Mouse (Mus musculus) c-Kit-positive CD71-positive TER-119-negative erythroid progenitor cells, embryonic 14.5 days (primary cell): ENCODE measurements around the gene Slc25a26.

Experiments
- DNase-seq: peaks from one replicate; pipeline ENCODE4 v3.0.0-alpha.2; 2013; ENCODE audit warnings: low read depth

Gene Slc25a26

DNA sequence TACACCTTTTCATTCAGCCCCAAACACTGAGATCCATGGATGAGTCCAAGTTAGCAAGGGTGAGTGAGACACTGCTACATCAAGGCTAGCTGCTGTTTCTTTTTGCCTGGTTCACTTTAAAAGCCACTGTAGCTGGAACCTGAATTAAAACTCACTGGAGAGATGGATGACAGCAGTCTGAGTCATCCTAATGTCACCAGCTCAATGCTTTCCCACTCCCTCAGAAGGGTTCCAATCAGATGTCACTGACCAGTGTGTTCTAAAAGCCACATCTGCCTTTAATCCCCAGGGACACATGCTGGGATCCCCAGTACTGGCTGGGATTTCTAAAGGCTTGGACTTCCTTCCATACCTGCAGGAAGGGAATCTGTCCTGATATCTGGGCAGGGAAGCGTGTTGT is 141.9 kb downstream of the Slc25a26 start:
- DNase-seq: no peak

DNA sequence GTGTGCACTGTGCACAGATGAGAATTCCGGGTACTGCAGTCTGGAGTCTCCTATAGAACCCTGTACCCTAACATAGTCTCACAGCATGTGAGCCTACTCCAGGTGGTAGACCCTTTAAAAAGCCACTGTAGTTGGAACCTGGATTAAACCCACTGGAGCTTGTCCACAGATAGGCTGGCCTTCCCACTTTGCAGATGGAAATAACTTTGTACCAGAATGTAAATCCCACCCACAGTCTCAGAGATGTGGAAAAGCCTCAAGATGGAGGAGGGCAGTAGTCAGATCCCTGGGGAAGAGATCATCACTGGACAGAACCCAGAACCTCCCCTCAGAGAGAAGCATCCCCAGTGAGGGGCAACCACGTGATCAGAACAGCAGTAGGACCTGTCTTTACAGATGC is 143.9 kb downstream of the Slc25a26 start:
- no peak for DNase-seq

DNA sequence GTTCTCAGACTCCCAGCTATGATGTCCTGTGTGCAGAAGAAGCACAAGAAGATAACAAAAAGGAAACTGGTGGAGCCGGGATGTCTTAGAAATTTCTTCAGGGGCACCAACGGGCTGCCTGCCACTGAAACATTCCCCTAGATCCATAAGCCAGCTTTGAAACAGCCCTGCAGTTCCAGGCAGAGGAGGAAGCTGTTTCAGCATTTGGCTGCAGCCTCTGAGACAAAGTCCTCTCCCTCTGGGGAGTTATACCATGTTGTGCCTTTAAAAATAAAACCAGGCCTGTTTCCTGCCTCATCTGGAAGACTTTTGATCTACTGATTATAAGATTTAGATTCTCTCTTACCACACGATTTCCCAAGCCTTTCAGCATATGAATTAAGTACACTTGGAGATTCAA is 144.5 kb downstream of the Slc25a26 start:
- DNase-seq: no peak

DNA sequence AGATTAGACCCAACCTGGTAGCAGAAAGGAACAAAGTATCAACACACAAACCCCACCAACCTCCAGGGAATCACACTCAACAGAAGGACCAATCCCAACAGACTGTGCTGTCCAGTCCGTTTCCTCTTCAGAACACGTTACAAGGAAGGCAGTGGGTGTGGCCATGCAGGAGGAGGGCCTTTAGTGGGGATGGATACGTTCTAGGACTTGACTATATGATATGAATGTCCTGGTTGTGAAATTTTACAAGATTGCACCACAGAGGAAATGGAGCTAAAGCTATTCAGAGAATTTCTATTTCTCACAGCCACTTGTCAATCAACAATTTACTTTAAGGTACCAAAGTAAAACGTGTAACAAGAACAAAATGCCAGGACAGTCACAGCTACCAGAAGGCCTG is 145.6 kb downstream of the Slc25a26 start:
- DNase-seq: no peak

GRCm38 (mm10) chr6:94646274-94646863 is 146.2 kb downstream of the Slc25a26 start:
- DNase-seq: no peak

DNA sequence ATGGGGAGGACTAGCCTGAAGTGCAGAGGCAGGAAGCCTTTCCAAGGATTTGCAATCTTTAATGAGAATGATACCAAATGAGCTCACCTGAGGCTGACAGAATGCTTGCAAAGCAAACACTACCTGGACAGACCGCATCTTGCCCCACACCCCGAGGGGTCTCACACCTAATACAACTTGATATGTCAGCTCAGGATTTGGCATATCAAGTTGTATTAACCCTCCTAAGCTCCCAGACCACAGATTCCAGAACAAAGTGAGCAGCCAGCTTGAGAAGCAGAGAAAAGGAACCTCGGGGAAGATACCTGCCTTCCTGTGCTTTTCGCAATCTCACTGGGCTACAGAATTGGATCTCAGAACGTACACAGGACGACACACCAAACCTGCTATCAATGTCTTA is 146.8 kb downstream of the Slc25a26 start:
- DNase-seq: no peak

DNA sequence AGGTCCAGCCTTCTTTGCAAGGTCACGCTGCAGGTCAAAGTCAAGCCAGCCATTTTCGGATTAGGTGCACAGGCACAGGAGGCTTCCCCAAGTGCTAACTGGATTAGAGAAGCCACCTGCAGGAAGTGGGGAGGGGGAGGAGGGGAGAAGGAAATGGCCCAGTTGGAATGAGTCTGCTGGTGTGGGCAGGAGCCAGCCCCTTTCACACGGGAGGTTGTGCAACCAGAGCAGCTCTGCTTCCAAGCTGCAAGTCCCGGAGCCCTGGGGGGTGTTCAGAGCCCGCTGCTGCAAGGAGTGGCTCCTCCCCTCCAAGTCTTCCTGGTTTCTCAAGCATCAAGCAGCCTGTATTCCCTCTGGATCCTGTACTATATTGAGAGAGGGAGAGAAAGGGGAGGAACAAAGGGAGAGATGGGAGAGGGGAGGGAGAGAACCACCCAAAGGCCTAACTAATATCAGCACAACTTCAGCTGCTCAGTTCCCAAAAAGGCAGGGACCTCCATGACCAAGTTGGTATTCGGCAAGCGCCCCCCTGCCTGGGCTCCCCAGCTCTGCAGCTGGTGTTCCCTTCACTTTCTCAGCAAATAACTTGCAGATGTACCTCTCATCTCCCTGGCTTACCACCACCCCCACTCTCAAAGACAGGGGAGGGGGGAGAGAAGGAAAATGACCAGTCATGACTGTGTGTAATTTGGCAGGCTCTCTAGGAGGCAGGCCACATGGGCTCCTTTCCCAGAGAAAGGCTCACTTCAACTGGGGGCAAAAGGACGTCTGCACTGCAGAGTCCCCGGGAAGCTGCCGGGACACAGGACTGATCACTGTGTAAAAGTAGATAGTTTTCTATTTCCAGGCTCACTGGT is 147.7 kb downstream of the Slc25a26 start:
- no peak for DNase-seq

DNA sequence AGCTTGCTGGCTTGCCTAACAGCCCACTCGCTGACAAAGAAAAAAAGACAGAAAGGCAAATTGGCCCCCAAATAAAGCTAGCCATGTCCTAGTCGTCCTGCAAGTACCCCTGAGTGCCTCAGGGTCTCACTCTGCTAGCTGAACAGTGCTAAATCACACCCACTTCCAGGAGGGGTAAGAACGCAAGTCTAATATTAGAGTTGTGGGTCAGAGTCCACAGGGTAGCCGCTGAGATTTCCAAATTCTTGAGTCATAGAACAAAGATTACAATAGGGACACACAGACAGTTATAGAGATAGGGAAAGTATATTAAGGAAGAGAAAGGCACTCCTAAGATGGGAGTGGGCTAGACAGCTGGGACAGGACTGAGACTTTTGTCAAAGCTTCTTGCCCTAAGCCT is 148.4 kb downstream of the Slc25a26 start:
- no peak for DNase-seq

DNA sequence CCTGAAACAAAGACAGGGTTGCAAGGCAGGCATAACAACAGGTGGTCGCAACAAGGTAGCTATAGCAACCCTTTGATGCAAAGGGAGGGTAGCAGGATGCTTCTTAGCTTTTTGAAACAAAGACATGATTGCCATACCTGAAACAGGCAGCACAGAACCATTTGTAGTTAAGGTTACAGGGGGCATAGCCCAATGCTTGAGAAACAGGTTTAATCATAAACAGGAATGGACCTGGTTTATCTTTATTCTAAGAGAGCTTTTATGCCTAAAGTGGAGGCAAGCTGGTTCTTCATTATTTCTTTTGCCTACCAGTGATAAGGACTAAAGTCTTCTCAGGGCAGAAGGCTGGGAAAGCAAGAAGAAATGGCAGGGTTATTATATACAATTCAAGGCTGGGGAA is 149.5 kb downstream of the Slc25a26 start:
- DNase-seq: no peak

DNA sequence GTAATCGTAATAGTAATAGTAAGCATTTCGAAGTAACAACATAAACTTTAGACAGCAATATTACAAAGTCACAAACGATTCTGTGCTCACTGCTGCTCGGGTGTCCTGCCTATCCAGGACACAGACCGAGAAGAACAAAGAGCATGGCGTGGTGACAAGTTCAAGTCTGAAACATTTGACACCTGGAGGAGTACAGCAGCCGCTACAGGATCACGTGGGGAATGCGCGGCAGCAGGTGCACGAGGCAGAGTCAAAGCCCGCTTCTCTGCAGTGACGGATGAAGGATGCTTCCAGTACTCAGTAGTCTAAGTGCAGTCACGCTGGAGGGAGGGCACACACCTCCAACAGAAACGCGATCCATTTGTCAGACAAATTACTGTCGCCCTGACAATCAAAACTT is 151.4 kb downstream of the Slc25a26 start:
- no peak for DNase-seq

DNA sequence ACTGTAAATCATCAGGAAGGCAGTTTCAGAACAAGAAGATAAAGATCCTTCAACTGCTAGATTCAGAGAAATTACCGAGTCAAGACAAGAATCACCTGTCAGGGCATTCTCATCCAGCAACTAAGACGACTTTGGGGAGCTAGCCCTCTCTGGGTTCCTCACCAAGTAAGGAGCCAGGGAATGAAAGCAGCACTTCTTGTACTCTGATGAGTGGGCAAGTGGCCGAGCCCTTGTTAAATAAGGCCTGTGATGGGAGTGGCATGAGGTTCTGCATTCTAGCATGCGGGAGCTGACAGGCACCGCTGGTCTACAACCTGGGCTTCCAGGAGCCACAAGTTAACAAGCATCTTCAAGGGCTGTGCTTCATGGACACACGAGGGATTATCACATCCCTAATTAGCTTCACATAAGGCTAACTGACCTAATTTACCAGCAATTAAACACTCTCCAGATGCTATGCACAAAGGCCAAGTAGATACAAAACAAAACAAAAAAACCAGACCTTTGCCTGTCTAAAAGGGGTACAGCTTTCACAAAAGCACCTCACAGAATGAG is 152.6 kb downstream of the Slc25a26 start:
- DNase-seq: no peak

GRCm38 (mm10) chr6:94653388-94654316 is 153.5 kb downstream of the Slc25a26 start:
- DNase-seq: no peak
